Mouse (Mus musculus) intestine, embryonic 15.5 days (tissue): ENCODE measurements around the gene Pou3f1. TPM values are rescaled to one million over a fixed set of nuclear protein-coding genes. Genes with fewer than 3 reads are reported as not detected.

Source experiments
- ATAC-seq: fragments of 200-750 bp; cut with Nextera tagmentation; 2 replicates; pipeline ENCODE4 v1.8.0; 2017; ENCODE audit warnings: moderate TSS enrichment, moderate library complexity
- H3K27ac ChIP-seq: fragments of 300-500 bp; sonication (generic); 2 replicates; pipeline ENCODE4 v1.5.1; 2015; ENCODE audit warnings: mild to moderate bottlenecking, inconsistent platforms
- H3K27me3 ChIP-seq: fragments of 300-500 bp; sonication (generic); replicated peaks from 2 replicates; pipeline ENCODE4 v1.6.1; 2015; ENCODE audit warnings: inconsistent platforms
- H3K36me3 ChIP-seq: fragments of 300-500 bp; sonication (generic); 2 replicates; pipeline ENCODE4 v1.6.1; 2015; ENCODE audit warnings: inconsistent platforms
- H3K4me1 ChIP-seq: fragments of 300-500 bp; sonication (generic); replicated peaks from 2 replicates; pipeline ENCODE4 v1.6.1; 2015; ENCODE audit warnings: inconsistent platforms
- H3K4me2 ChIP-seq: fragments of 300-500 bp; sonication (generic); replicated peaks from 2 replicates; pipeline ENCODE4 v1.6.1; 2015; ENCODE audit warnings: mild to moderate bottlenecking, inconsistent platforms
- H3K4me3 ChIP-seq: fragments of 300-500 bp; sonication (generic); replicated peaks from 2 replicates; pipeline ENCODE4 v1.5.1; 2015; ENCODE audit warnings: inconsistent platforms
- H3K9ac ChIP-seq: fragments of 300-500 bp; sonication (generic); 2 replicates; pipeline ENCODE4 v1.6.1; 2015; ENCODE audit warnings: inconsistent platforms
- H3K9me3 ChIP-seq: fragments of 300-500 bp; sonication (generic); 2 replicates; pipeline ENCODE4 v1.6.1; 2016; ENCODE audit warnings: inconsistent platforms
- WGBS: fragments of 180-500 bp; shearing (Covaris S2); methylation state at CpG from one replicate; pipeline ENCODE4 v1.1.7; 2015; 5-methylcytosine and 5-hydroxymethylcytosine counted together
- polyA plus RNA-seq: library from polyadenylated mRNA; unstranded; fragments of >200 nt; fragmentation: Nextera tagmentation; extraction: Ambion mirVana; gene quantifications from 2 replicates; pipeline ENCODE4 v1.2.1, GENCODE M21; 2015

Pou3f1 gene
- polyA plus RNA-seq, 1 experiment from 2014 or later = 0.11 TPM

DNA sequence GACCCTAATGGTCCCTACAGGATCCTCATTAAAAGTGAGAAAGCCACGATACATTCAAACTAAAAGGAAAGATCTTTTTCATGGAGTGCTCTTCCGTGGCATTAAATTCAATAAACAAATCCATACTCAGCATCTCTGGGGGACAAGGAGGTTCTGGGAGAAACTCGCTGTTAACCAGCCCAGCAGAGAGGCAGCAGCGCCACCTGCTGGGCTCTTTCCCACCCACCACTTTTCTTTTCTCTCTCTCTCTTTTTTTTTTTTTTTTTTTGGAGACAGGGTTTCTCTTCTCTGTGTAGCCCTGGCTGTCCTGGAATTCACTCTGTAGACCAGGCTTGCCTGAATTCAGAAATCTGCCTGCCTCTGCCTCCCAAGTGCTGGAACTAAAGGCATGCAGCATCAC is 18.4 kb downstream of the Pou3f1 start:
- WGBS = 4% methylated on average over 4 of the region's 4 CpGs
- no peak overlapping the region for H3K4me2 ChIP-seq
- ATAC-seq = no peak; the same call in 1 of the 2 replicates

DNA sequence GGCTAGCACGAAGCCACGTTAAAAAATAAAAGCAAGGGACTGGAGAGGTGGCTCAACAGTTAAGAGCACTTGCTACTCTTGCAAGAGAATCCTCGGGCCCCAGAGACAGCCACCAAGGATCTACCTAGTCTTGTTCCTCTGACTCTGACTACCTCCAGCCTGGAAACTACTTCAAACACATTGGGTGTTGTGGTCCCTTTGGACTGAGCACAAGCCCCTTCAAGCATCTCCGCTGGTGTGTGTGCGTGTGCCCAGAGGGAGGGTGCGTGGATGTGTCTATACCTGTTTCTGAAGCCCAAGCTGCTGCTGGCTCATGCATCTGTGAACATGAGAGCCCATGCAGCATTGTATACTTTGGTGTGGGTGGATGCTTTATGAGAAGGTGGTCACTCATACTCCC is 19.4 kb downstream of the Pou3f1 start:
- Histone ChIP-seq H3K4me2 (no peak overlapping the region), H3K4me1 (peaks cover 11% of the 10 kb centered on the region), H3K4me3 (no peak overlapping the region), H3K27me3 (peaks cover 25% of the 10 kb centered on the region), H3K9ac (no peak overlapping the region), H3K9me3 (no peaks in the 10 kb centered on the region), H3K27ac (no peak overlapping the region), H3K36me3 (peaks cover 17% of the 10 kb centered on the region)
- no peak for ATAC-seq
- 85% methylated on average over 6 of the region's 6 CpGs for WGBS

More for the DNA sequence above, 18.4 kb downstream of the Pou3f1 start:
- Histone ChIP-seq H3K4me1 (peaks cover 11% of the 10 kb centered on the region), H3K27ac (no peak overlapping the region), H3K4me3 (no peak overlapping the region), H3K27me3 (peaks cover 31% of the 10 kb centered on the region), H3K9ac (no peak overlapping the region), H3K9me3 (no peaks in the 10 kb centered on the region), H3K36me3 (peaks cover 9% of the 10 kb centered on the region)

DNA sequence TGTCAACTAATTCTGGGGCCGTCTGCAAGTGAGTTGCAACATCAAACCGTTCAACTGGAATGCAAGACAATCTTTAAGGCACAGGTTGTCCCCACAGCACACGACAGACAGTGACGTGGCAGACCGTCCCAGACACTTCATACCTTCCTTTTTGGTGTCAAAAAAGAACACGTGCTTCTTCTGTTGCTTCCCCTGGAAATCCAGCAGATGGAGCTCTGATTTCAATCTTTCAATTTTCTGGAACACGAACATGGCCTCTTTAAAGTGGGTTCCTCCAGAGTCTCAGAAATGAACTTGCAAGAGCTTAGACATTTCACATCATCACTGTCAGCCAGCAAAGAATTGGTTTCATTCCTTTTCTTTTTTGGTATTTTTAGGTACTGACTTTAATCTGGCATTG is 25.7 kb downstream of the Pou3f1 start:
- peaks cover 29% of the 10 kb centered on the region for H3K36me3 ChIP-seq
- 55% methylated on average over 7 of the region's 7 CpGs for WGBS
- no peak overlapping the region for H3K27ac ChIP-seq
- H3K4me3 ChIP-seq = no peak overlapping the region
- ATAC-seq = 0 out of 2 replicates have a peak, but pooled peaks have one; percentile 36
- H3K27me3 ChIP-seq = no peaks in the 10 kb centered on the region
- H3K9ac ChIP-seq = no peak overlapping the region
- H3K4me2 ChIP-seq = no peak overlapping the region
- no peaks in the 10 kb centered on the region for H3K9me3 ChIP-seq
- no peaks in the 10 kb centered on the region for H3K4me1 ChIP-seq

DNA sequence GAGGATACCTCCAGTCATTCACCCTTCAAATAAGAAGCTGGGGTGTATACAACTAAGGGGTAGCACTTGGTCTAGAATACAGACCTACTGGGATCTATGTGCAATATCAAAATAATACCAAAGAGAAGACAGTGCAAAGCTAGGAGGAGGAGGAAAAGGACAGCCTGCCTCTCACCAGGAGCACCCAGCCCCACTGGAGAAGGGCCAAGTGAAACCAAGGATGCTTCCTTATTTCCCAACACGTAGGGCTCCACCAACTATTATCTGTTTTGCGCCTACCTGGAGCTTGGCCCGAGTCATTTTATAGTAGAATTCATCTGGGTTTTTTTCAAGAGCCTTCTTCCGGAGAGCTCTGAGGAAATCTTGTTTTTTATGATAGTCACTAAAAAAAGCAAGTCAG is 26.9 kb downstream of the Pou3f1 start:
- H3K4me3 ChIP-seq = no peak overlapping the region
- no peaks in the 10 kb centered on the region for H3K4me1 ChIP-seq
- no peak overlapping the region for H3K9ac ChIP-seq
- H3K27ac ChIP-seq = no peak overlapping the region
- WGBS = 91% methylated on average over 4 of the region's 4 CpGs
- no peak for ATAC-seq
- no peaks in the 10 kb centered on the region for H3K27me3 ChIP-seq
- no peaks in the 10 kb centered on the region for H3K9me3 ChIP-seq
- H3K4me2 ChIP-seq = no peak overlapping the region
- H3K36me3 ChIP-seq = peaks cover 24% of the 10 kb centered on the region

DNA sequence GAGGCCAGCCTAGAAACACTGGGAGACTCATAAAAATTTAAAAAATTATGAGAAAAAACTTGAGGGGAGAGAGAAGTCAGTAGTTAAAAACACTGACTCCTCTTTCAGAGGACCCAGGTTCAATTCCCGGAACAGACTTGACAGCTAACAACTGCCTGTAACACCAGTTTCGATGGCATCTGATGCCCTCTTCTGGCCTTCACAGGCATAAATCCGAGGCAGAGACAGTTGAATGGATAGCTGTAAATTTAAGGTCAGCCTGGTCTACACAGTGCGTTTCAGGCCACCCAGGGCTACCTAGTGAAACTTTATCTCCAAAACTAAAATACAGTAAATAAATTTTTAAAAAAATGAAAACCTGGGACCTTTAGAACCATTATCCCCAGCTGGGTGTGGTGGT is 28.4 kb downstream of the Pou3f1 start:
- Histone ChIP-seq H3K36me3 (peaks cover 20% of the 10 kb centered on the region), H3K9ac (no peak overlapping the region), H3K9me3 (no peaks in the 10 kb centered on the region), H3K27ac (no peak overlapping the region), H3K4me3 (no peak overlapping the region), H3K4me2 (no peak overlapping the region), H3K4me1 (no peaks in the 10 kb centered on the region), H3K27me3 (no peaks in the 10 kb centered on the region)
- 75% methylated on average over 4 of the region's 4 CpGs for WGBS
- ATAC-seq = no peak

DNA sequence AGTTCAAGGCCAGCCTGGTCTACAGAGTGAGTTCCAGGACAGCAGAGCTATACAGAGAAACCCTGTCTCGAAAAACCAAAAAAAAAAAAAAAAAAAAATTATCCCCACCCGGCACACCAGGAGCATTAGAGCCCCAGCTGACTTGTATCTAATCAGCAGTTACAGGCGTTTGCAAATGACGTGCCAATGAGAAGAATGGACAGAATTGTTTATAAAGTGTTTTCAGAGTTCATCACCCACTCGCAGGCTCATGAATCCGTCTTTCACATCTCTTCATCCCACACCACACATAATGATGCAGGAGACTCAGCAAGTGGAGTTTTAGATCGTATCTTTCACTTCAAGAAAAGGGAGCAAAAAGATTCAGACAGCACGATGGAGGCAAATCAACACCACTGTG is 28.8 kb downstream of the Pou3f1 start:
- Histone ChIP-seq H3K36me3 (peaks cover 16% of the 10 kb centered on the region), H3K27ac (no peak overlapping the region), H3K4me1 (no peaks in the 10 kb centered on the region), H3K9me3 (no peaks in the 10 kb centered on the region), H3K4me2 (no peak overlapping the region), H3K9ac (no peak overlapping the region), H3K27me3 (no peaks in the 10 kb centered on the region), H3K4me3 (no peak overlapping the region)
- no peak for ATAC-seq
- 84% methylated on average over 8 of the region's 8 CpGs for WGBS

DNA sequence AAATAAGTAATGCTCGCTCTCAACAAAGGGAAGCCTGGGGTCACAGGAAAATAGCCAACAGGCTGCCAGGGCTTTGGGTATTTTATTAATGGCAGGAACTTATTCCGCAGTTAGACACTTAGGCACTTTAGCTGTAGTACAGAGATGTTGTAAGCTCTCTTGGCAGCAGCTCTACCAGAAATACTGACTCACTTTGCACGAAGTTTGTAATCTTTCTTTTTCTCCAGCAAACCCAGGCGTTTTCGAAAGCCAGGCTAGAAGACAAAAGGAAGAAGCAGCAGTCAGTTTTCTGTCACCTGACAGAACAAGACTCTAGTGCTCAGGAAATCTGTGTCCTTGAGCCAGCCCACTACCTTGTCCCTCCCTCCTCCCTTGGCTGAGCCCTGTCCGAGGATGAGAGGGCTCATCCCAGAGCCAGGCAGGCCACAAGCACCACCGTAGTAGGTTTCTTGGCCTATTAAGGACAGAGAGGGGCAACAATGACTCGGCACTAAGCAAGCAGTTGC is 29.3 kb downstream of the Pou3f1 start:
- Histone ChIP-seq H3K4me2 (no peak overlapping the region), H3K9ac (no peak overlapping the region), H3K36me3 (peaks cover 12% of the 10 kb centered on the region), H3K27ac (no peak overlapping the region), H3K4me1 (no peaks in the 10 kb centered on the region), H3K27me3 (no peaks in the 10 kb centered on the region), H3K9me3 (no peaks in the 10 kb centered on the region), H3K4me3 (no peak overlapping the region)
- 80% methylated on average over 8 of the region's 8 CpGs for WGBS
- ATAC-seq = no peak

DNA sequence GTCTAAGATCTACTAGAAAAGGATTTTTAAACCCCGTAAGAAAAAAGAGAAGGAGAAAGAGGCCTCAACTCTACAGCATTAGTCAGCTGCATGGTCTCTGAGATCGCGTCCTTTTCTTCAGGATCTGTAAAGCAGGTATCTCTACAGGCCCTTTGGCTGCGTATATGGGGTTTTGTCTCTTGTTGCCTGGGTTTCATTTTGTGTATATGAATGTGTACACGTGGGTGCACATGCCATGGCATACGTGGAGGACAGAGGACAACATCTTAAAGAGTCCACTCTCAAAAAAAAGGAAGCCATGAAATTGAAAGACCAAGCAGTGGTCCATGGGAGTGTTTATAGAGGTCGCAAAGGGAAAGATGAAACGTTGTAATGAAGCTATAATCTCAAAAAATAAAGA is 34.8 kb downstream of the Pou3f1 start:
- Histone ChIP-seq H3K4me1 (peaks cover 7% of the 10 kb centered on the region; the same call in 1 of the 2 replicates), H3K9me3 (no peaks in the 10 kb centered on the region), H3K9ac (no peak overlapping the region), H3K27me3 (no peaks in the 10 kb centered on the region), H3K36me3 (no peaks in the 10 kb centered on the region), H3K4me3 (no peak overlapping the region), H3K4me2 (no peak overlapping the region), H3K27ac (no peak overlapping the region)
- WGBS = 85% methylated on average over 8 of the region's 8 CpGs
- ATAC-seq = no peak

DNA sequence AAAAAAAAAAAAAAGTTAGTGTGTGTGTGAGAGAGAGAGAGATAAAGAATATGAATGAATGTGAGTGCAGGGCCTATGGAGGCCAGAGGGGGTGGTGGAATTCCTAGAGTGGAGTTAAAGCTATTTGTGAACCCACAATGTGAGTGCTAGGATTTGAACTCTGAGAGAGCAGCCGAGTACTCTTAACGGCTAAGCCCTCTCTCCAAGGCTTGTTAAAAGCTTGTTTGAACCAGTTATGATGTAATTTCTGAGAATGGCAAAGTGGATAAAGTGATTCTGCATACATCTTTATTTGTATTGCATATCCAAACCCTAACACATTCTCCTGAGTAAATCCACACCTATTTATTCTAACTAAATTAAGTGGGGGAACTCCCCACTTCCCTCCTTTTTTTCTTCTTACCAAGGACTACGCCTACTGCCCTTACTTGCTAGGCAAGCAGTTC is 35.8 kb downstream of the Pou3f1 start:
- Histone ChIP-seq H3K9me3 (no peaks in the 10 kb centered on the region), H3K4me3 (peak overlapping the region; percentile 74), H3K27ac (no peak overlapping the region), H3K9ac (peak overlapping the region; percentile 83), H3K36me3 (no peaks in the 10 kb centered on the region), H3K4me1 (peaks cover 7% of the 10 kb centered on the region; the same call in 1 of the 2 replicates), H3K27me3 (no peaks in the 10 kb centered on the region), H3K4me2 (peak overlapping the region; percentile 68)
- WGBS = 63% methylated on average over 3 of the region's 3 CpGs
- no peak for ATAC-seq

DNA sequence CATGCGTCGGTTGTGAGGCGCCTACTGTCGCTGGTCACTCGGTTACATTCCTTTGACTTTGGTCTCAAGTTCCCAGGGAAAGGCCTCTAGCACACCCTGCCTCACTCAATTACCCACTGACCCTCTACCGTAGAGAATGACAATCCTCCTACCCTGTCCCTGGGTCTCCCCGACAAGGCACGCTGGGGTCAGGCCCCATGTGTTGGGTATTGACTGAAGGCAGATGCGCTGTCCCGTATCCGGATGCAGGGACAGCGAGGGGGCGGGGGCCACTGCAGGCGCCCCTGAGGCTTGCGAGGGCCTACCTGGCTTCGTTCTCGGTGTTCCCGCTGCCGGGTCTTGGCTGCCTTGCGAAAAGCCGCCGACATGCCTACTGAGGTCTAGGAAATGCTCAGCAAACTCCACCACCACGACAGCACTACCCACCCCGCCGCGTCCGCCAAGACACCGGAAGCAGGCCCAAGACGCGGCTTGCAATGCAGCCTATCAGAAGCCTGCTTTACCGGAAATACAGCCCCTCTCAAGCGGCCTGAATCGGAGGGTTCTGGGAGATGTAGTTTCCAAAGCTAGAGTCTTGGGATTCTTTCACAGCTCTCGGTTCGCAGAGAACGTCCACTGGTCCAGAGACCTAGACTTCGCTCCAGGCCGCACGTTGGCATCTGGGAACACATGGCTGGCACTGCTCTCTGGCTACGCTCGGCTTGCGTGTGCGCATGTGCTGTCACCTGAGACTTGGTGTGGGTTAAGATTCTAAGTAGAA is 36.7 kb downstream of the Pou3f1 start, which contains the start of gene Utp11:
TSS of gene Utp11 (minus strand) at position 466 of the 760 bp plus-strand sequence.
- under 1% methylated on average over 43 of the region's 43 CpGs for WGBS
- Histone ChIP-seq H3K27ac (peak within 1 kb of the TSS; percentile 65), H3K9me3 (no peaks in the 10 kb centered on the region), H3K27me3 (no peaks in the 10 kb centered on the region), H3K4me1 (peaks cover 7% of the 10 kb centered on the region; the same call in 1 of the 2 replicates), H3K4me2 (peak within 1 kb of the TSS; percentile 68), H3K4me3 (peak within 1 kb of the TSS; percentile 74), H3K9ac (peak within 1 kb of the TSS; percentile 83), H3K36me3 (no peaks in the 10 kb centered on the region)
- ATAC-seq = peak; percentile 96

DNA sequence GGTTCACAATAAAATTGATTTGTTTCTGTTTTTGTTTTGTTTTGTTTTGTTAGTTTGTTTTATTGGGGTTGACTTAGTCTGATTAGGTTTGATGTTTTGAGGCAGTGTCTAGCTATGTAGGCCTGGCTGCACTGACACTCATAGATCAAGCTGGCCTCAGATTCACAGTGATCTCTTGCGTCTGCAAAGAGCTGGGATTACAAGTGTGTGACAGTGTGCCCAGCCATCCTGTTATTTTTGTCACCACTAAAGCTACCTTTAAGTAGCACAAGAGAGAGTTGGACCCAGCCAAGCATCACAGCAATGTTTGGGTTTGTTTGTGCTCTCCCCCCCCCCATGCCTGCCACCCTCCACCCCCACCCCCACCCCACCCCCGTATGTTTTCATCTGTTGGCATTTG is 38.0 kb downstream of the Pou3f1 start:
- no peak overlapping the region for H3K4me3 ChIP-seq
- H3K36me3 ChIP-seq = no peaks in the 10 kb centered on the region
- no peaks in the 10 kb centered on the region for H3K9me3 ChIP-seq
- 81% methylated on average over 2 of the region's 2 CpGs for WGBS
- no peaks in the 10 kb centered on the region for H3K27me3 ChIP-seq
- H3K4me2 ChIP-seq = no peak overlapping the region
- no peak overlapping the region for H3K27ac ChIP-seq
- ATAC-seq = no peak
- peaks cover 12% of the 10 kb centered on the region for H3K4me1 ChIP-seq
- no peak overlapping the region for H3K9ac ChIP-seq

DNA sequence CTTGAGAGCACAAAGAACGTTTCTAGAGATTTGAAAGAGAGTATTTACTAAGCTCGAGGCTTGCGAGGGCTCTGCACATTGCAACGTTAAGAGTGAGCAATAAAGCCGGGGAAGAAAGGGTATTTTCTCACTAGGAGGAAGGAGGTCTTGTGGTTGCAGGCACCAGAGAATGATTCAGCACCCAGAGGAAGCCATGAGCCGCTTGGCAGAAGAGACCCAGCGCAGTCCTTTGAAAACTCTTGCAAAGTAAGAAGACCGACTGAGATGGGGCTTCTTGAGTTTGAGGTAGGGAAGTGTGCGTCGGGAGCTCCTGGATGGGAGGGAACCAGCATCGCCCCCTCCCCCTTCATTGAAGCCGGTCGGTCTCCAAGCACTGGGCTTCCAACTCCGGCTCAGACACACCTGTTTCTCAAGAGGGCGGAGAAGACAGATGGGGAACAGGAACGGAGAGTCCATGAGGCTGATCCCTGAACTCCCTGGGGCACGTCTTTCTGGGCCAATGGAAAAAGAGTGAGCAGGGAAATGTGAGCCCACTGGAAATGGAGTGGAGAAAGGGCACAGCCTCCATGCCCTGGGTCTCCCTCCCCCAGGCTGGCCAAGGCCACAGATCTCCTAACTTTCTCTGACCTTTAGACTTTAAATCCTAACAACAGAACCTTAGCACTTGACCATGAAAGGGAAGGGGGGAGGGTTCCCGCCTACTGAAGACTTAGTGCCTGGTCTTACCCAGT is 39.3 kb downstream of the Pou3f1 start:
- peak overlapping the region; percentile 37 for H3K4me2 ChIP-seq
- H3K9ac ChIP-seq = no peak overlapping the region; the same call in 1 of the 2 replicates
- WGBS = 8% methylated on average over 18 of the region's 18 CpGs
- H3K4me1 ChIP-seq = peaks cover 17% of the 10 kb centered on the region
- 0 out of 2 replicates have a peak overlapping the region, but pooled peaks have one; percentile 1 for H3K4me3 ChIP-seq
- no peak for ATAC-seq
- H3K27me3 ChIP-seq = no peaks in the 10 kb centered on the region
- H3K36me3 ChIP-seq = no peaks in the 10 kb centered on the region
- H3K27ac ChIP-seq = no peak overlapping the region
- no peaks in the 10 kb centered on the region for H3K9me3 ChIP-seq
